Mouse (Mus musculus) activated CD4-positive, CD25-positive, alpha-beta regulatory T cell (primary cell): Measurements from ENCODE around the gene Fam83e. TPM values are rescaled to one million over a fixed set of nuclear protein-coding genes. Genes with fewer than 3 reads are reported as not detected.

Source experiments
- polyA plus RNA-seq, 2 experiments: library from polyadenylated mRNA; unstranded; fragments of 100-300 nt; shearing (Covaris generic); gene quantifications; one replicate each; pipeline ENCODE4 v1.2.1; 2017

Fam83e gene
- polyA plus RNA-seq = under 1 TPM in 1 of 2 experiments, not detected in 1; 0.09 TPM

DNA sequence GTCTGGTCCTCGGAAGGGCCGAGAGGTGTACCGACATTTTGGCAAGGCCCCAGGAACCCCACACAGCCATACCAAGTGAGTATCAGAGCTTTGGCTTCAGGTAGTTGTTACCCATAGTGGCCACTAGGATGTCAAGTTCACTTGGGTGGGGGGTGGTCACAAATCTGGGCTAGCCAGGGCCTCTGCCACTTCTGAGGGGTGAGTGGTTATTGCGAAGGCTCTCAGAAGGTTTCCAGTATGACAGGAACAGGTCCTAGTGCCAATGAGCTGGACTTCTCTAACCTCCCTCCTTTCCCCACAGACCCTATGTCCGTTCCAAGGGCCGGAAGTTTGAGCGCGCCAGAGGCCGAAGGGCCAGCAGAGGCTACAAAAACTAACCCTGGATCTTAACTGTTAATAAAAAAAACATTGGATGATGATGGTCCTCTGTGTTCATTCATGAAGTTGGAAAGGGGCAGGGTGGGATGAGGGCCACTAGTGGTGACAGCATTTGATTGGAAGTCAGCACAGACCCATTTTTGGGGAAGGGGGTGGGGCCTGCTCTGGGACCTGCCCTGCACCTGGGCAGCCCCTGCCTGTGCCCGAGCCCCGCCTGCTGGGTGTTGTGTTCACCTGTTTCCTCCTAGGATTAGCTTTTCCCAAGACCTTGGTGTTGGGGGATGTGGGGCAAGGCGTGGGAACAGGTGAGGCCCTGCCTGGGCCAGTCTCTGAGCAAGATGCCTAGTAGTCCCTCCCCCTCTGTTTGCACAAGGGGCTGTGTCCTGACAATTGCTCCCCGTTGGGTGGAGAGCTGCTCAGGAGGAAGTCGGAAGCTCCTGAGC is at the start of gene Fam83e:
Fam83e (plus strand) TSS at position 800 of the 821 bp plus-strand sequence.

GRCm38 (mm10) chr7:45683396-45684050 is 37.5 kb upstream of the Fam83e start, which contains the start of gene Ntn5:
Gene Ntn5 (plus strand): TSS chr7:45684022.

DNA sequence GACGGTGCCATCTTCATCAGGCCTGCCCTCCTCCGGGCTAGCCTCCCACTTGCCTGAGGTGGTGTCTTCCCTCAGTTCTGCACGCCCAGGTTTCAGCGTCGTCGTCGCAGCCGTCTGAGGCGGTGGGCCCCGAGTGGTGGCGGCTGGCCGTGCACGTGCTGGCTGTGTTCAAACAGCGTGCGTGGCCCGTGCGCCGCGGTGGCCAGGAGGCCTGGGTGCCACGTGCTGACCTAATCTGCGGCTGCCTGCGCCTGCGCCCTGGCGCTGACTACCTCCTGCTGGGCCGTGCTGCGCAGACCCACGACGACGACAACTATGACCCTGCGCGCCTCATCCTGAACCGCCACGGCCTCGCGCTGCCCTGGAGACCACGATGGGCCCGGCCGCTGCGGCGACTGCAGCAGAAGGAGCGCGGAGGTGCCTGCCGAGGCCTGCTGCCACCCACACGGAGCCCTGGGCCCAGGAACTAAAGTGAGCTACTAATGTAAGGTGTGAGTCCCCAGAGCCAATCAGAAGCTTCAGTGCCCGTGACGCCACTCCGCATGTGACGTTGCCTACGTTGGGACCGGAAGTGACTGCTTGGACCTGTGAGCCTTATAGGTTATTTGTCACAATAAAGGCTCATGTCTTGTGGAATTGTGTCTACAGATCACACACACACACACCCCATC is 27.0 kb upstream of the Fam83e start, which contains the start of gene Sec1:
Sec1 (minus strand) TSS at position 482 of the 671 bp plus-strand sequence.

DNA sequence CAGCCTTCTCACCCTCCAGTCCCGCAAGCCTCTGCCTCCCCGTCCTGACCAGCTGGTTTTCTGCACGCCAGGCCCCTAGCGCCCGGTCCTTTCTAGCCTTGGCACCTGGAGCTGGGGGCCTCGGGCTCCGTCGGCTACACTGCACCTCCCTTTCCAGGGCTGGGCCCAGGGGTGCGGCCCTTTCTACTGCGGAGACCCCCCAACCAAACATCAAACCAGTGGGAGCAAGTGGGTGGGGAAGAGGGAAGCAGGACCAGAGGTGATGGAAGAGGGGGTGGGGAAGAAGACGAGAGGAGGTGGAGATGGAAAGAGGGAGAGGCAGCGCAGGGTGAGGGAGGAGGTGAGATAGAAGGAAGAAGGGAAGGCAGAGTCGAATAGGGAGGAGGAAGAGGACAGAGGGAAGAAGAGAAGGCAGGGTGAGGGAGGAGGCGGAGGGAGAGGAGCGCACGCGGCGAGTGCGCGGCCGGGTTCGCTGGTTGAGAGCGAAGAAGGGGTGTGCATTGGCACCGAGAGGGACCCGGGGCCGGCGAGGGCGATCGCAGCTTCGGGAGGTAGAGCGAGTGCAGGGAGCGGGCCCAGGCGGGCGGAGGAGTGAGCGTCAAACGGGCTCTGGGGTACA is 21.4 kb upstream of the Fam83e start, which contains the start of gene Car11:
Car11 (plus strand) TSS at position 321 of the 619 bp plus-strand sequence.

GRCm38 (mm10) chr7:45704730-45705442 is 16.1 kb upstream of the Fam83e start, which contains the start of gene Dbp:
Gene Dbp (plus strand): TSS chr7:45705088.

DNA sequence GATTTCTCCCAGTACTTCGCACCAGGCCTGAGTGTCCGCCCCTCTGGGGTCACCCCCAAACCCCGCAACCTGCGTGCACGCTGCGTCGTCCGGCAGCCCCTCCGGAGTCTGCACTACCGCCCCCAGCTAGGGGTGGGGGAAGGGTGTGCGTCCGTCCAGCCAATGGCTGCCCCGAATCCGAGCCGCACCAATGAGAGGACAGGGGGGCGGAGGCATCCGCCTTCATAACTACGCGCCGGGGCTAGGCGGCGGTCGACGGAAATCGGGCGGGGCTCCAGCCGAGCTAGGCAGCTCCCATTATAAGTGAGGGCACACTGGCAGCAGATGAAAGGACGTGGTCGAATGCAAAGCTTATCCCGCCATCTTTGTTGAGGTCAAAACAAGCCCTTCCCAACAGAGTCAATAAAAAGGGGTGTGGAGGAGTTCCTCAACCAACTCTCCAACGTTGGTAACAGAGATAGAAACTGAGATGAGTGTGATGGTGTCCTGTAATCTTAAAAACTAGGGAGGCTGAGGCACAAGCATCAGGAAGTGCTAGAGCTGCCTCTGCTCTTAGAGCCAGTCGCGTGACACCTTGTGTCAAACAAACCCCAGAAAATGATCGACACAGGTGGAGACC is 5.8 kb upstream of the Fam83e start, which contains the start of gene Rpl18:
Rpl18 (plus strand) TSS at position 368 of the 619 bp plus-strand sequence.

DNA sequence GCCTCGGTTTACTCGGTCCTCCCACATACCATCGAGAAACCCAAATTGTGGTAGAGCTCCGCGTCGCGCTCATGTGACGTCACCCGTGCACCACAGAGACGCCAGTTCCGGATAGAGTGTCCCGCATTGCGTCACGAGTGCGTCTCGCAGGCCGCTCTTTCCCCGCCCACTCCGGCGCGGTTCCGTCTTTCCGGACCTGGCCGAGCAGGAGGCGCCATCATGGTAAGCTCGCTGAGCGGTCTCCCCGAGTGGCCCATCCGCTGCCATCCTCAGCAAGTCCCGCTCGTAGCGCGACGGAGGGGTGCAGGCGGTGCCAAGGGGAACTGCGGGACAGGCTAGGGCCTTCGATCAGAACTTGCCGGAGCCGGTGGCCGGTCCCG is 3.1 kb upstream of the Fam83e start, which contains the start of gene Sphk2:
Sphk2 (minus strand) TSS at position 85 of the 380 bp plus-strand sequence.

GRCm38 (mm10) chr7:45725713-45726112 is 4.7 kb downstream of the Fam83e start, which contains the start of gene Spaca4:
Gene Spaca4 (minus strand): TSS chr7:45725813.

Other genes starting within 250 kb of the Fam83e start
- under 1 TPM; 0.45 to 0.88 TPM for gene Tulp2, start 239.3 kb upstream of the Fam83e start, polyA plus RNA-seq
- under 1 TPM in 1 of 2 experiments, not detected in 1; 0.21 TPM for gene Gm45808, start 234.4 kb upstream of the Fam83e start, polyA plus RNA-seq
- 1 to 10 TPM in 1 of 2 experiments, under 1 TPM in 1; 0.27 to 1.1 TPM for gene Dhdh, start 232.4 kb upstream of the Fam83e start, polyA plus RNA-seq
- 100 to 1,000 TPM; 193 to 285 TPM for gene Nucb1, start 210.8 kb upstream of the Fam83e start, polyA plus RNA-seq
- gene Ppp1r15a, start 194.9 kb upstream of the Fam83e start, polyA plus RNA-seq = 10 to 100 TPM; 30.0 to 40.4 TPM
- gene Plekha4, start 194.9 kb upstream of the Fam83e start, polyA plus RNA-seq = under 1 TPM in 1 of 2 experiments, not detected in 1; 0.49 TPM
- gene Hsd17b14, start 166.3 kb upstream of the Fam83e start, polyA plus RNA-seq = under 1 TPM; 0.85 to 0.86 TPM
- gene Bcat2, start 151.1 kb upstream of the Fam83e start, polyA plus RNA-seq = 10 to 100 TPM; 61.0 to 61.5 TPM
- not detected for gene Fgf21, start 105.7 kb upstream of the Fam83e start, polyA plus RNA-seq
- under 1 TPM in 1 of 2 experiments, not detected in 1; 0.11 TPM for gene Fut1, start 103.9 kb upstream of the Fam83e start, polyA plus RNA-seq
- under 1 TPM; 0.48 to 0.64 TPM for gene Izumo1, start 99.4 kb upstream of the Fam83e start, polyA plus RNA-seq
- 1 to 10 TPM; 1.2 to 1.4 TPM for gene Rasip1, start 93.7 kb upstream of the Fam83e start, polyA plus RNA-seq
- gene Mamstr, start 81.2 kb upstream of the Fam83e start, polyA plus RNA-seq = 1 to 10 TPM in 1 of 2 experiments, under 1 TPM in 1; 0.16 to 1.8 TPM
- gene Fut2, start 54.8 kb upstream of the Fam83e start, polyA plus RNA-seq = under 1 TPM; 0.05 to 0.23 TPM
- gene Ntn5, start 37.2 kb upstream of the Fam83e start, polyA plus RNA-seq = under 1 TPM in 1 of 2 experiments, not detected in 1; 0.30 TPM
- gene Sec1, start 26.8 kb upstream of the Fam83e start, polyA plus RNA-seq = under 1 TPM; 0.11 to 0.87 TPM
- gene Car11, start 21.4 kb upstream of the Fam83e start, polyA plus RNA-seq = 1 to 10 TPM; 1.4 to 2.6 TPM
- 10 to 100 TPM; 30.7 to 43.2 TPM for gene Dbp, start 16.1 kb upstream of the Fam83e start, polyA plus RNA-seq
- gene Rpl18, start 5.8 kb upstream of the Fam83e start, polyA plus RNA-seq = 1,000 to 10,000 TPM; 1,404 to 2,078 TPM
- gene Sphk2, start 3.2 kb upstream of the Fam83e start, polyA plus RNA-seq = 10 to 100 TPM; 21.2 to 24.8 TPM
- gene Spaca4, start 4.6 kb downstream of the Fam83e start, polyA plus RNA-seq = not detected
- gene Lmtk3, start 62.5 kb downstream of the Fam83e start, polyA plus RNA-seq = under 1 TPM; 0.05 to 0.18 TPM
- 1 to 10 TPM; 1.7 to 4.0 TPM for gene Sult2b1, start 63.5 kb downstream of the Fam83e start, polyA plus RNA-seq
- gene Cyth2, start 93.4 kb downstream of the Fam83e start, polyA plus RNA-seq = 10 to 100 TPM; 71.9 to 73.3 TPM
- gene Kcnj14, start 103.6 kb downstream of the Fam83e start, polyA plus RNA-seq = under 1 TPM; 0.06 to 0.12 TPM
- 10 to 100 TPM; 21.4 to 26.5 TPM for gene Grwd1, start 109.7 kb downstream of the Fam83e start, polyA plus RNA-seq
- 100 to 1,000 TPM in 1 of 2 experiments, 10 to 100 TPM in 1; 84.9 to 108 TPM for gene Kdelr1, start 151.6 kb downstream of the Fam83e start, polyA plus RNA-seq
- 1 to 10 TPM in 1 of 2 experiments, under 1 TPM in 1; 0.94 to 1.1 TPM for gene Grin2d, start 157.2 kb downstream of the Fam83e start, polyA plus RNA-seq
- gene Syngr4, start 175.5 kb downstream of the Fam83e start, polyA plus RNA-seq = 1 to 10 TPM in 1 of 2 experiments, not detected in 1; 2.1 TPM
- gene Tmem143, start 175.7 kb downstream of the Fam83e start, polyA plus RNA-seq = 1 to 10 TPM; 7.2 to 9.5 TPM
- gene Emp3, start 200.2 kb downstream of the Fam83e start, polyA plus RNA-seq = 100 to 1,000 TPM; 711 to 728 TPM
- 1 to 10 TPM; 1.4 to 2.1 TPM for gene Ccdc114, start 202.9 kb downstream of the Fam83e start, polyA plus RNA-seq